Mouse (Mus musculus) left cerebral cortex, postnatal 4 days (tissue): ENCODE results near the gene Spa17. TPM values are rescaled to one million over a fixed set of nuclear protein-coding genes. Genes with fewer than 3 reads are reported as not detected.

Experiments used
- DNase-seq: peaks from one replicate; pipeline ENCODE4 v3.0.0-alpha.2; 2022
- intact Hi-C: fragments of 180-260 bp; cut with DNase I; formaldehyde crosslinking; loops from one replicate; pipeline ENCODE4 v1.15.1; 2025
- total RNA-seq, 2 experiments: library from RNA; stranded (reverse); gene quantifications; 2 replicates each; pipeline ENCODE4 v1.2.3; 2021

Spa17 gene
- total RNA-seq, 2 experiments from 2014 or later: 1.3 to 1.6 TPM

DNA sequence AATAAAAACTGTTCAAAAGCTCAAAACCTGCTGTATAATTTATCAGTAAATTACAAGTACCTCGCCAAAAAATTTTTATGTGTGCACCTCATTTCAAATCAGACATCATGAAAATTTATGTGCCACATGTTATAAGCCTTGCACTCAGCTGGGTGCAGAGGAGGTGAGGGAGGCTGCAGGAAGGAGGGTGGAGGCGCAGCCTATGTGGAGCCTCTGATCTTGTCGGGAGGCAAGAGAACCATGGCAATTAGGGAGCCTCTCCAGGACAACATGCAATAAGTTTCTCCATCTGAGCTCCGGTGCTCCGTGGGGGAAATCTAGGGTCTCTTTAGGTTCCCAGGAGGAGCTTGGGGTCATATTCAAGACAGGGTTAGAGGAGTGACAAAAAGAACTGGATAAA, 46.1 kb downstream of the Spa17 start:
- intact Hi-C loops: no loop called here
- no peak for DNase-seq

DNA sequence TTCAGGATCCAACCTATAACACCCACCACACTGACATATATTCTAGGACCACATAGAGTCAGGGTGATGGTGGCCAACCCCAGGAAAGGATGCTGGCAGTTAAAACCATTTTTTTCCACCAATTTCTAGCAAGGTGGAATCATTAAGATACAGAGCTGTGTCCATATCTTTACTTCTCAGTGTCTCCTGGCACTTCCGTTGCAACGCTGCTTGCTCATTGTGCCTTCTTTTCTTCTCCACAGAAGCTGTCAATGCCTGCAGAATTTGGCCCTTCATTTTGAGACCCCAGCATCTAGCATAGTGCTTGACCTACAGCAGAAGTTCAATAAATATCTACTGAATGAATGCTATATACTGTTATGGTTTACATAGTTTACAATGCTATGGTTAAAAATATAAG, 46.5 kb downstream of the Spa17 start:
- DNase-seq: no peak
- intact Hi-C loops: no loop called here

DNA sequence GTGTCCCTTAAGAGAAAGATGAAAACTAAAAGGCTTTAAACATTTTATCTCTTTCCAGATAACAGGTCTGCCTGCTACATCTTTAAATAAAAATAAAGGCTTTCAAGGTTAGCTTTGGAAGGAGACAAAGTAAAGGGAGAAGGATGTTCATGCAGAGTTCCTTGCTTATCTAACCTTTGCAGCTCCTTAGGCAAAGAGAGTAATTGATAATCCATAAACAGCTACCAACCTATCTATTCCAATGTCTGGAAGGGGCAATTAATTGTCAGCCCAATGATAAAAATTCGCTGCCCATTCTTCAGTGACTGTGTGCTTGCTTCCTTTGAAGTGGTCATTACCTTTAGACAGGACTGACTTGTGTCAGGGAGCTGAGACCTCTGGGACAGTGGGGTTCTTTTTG, 49.7 kb downstream of the Spa17 start:
- no peak for DNase-seq
- intact Hi-C loops: no loop called here

DNA sequence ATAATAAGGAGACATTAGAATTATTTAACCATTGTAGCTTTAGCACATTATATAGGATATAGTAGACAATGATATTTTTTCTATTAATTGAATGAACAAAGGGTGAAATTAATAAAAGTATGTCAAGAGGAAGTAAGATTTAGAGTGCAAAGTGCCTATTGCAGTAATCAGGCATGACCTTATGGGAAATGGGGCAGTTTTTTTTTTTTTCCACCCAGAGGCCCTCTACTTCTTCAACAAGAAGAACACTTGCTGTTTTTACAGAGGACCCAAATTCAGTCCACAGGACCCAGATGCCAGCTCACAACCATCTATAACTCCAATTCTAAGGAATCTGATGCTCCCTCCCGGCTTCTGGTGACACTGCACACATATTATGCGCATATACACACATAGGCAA, 52.9 kb downstream of the Spa17 start:
- intact Hi-C loops: no loop called here
- no peak for DNase-seq

DNA sequence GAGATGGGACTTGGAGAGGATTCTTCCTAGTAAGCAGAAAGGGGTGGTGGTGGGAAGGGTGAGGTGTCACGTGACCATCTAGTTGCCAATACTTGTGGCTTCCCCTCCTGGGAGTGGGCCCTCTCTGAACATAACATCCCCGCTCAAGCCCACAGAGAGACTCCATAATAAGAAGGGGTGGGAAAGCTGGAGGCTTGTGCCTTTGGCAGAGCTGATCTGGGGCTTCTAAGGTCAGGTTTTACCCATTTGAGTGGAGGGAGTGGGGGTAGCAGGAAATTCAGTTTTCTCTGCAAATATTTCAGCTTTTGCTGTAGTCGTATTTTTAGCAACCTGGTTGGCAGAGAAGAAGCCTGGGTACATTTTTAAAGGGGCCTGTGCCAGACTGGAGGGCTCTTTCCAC, 57.2 kb downstream of the Spa17 start:
- no peak for DNase-seq
- intact Hi-C loops: loop anchor here (10.0 kb wide), 2 partner anchors 58 to 378 kb away; partner anchors contain the start of gene Spa17

DNA sequence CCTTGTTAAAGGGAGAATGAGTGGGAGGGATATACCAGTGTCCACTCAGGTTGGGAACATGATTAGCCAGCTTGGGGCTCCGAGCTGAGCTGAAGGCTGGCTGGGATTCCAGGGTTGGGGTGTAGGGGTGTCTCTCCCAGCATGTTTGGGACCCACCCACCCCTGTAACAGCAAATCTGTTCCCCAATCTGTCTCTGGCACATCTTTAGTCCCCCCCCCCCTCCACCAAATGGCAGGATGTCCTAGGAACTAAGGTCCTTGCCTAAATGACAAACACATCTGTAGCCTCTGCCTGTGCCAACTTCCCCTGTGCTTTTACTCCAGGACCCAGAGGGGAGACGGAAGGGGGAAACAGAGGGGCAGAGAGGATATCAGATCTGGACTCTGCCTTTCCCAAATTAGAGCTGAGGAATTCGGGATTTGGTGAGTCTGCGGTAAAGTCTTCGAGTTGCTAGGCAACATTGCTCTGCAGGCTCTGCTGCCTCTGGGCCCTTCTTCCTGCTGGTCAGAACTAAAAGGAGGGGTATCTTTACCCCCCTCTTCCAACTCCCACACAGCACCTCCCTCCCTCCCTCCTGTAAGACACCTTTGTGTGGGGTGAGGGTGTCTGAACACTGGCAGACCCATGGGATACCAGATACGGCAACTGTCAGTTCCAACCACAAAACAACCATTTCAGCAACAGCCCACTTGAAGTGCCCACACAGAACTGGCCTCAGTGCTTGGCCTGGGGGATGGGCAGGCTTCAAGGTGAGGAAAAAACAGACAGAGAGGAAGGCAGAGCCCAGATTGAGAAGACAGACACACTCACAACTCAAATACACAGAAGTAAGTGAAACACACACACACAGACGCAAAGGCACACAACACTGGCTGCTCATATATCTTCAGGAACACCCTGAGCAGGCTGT, 58.4 kb downstream of the Spa17 start, which contains the start of gene Siae:
Gene Siae, plus strand, starts transcription at position 861 of the 911 bp plus-strand sequence.
- DNase-seq: no peak
- intact Hi-C loops: loop anchor here (10.0 kb wide), 2 partner anchors 60 to 380 kb away; partner anchors contain the start of gene Spa17

DNA sequence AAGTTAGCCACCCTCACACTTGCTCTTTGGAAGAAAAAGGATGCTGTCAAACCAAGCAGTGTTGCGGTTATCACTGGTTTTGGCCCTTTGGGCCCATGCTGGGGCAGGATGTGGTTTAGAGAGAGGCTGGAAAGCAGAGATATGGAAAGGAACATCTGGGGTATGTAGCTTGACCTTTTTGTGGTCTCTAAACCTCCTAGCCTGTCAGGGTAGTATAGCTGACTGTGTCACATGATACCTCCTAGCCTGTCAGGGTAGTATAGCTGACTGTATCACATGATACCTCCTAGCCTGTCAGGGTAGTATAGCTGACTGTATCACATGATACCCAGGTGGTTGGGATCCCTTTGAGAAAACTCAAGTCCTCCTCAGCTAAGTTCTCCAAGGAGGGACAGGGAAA, 59.2 kb downstream of the Spa17 start:
- DNase-seq: no peak
- intact Hi-C loops: loop anchor here (10.0 kb wide), 2 partner anchors 61 to 381 kb away; partner anchors contain the start of gene Spa17

Other genes with a start within 250 kb of the Spa17 start
- gene Hepacam, start 246.4 kb downstream of the Spa17 start, total RNA-seq: 10 to 100 TPM; 23.8 to 24.9 TPM
- gene Robo4, start 211.8 kb downstream of the Spa17 start, total RNA-seq: 1 to 10 TPM; 6.5 to 7.4 TPM
- 1 to 10 TPM; 6.1 to 6.6 TPM for gene Robo3, start 180.5 kb downstream of the Spa17 start, total RNA-seq
- 10 to 100 TPM; 45.4 to 56.0 TPM for gene Msantd2, start 124.4 kb downstream of the Spa17 start, total RNA-seq
- gene Esam, start 85.6 kb downstream of the Spa17 start, total RNA-seq: 10 to 100 TPM; 30.8 to 30.9 TPM
- 1 to 10 TPM; 3.4 TPM for gene Vsig2, start 74.5 kb downstream of the Spa17 start, total RNA-seq
- 100 to 1,000 TPM; 616 to 622 TPM for gene Nrgn, start 60.8 kb downstream of the Spa17 start, total RNA-seq
- gene Siae, start 58.0 kb downstream of the Spa17 start, total RNA-seq: 10 to 100 TPM; 10.5 to 11.1 TPM
- 10 to 100 TPM; 57.0 to 60.5 TPM for gene Tbrg1, start 43.6 kb upstream of the Spa17 start, total RNA-seq
- gene Panx3, start 55.5 kb upstream of the Spa17 start, total RNA-seq: not detected
- gene Olfr160, start 102.5 kb upstream of the Spa17 start, total RNA-seq: not detected
- gene Olfr874, start 131.4 kb upstream of the Spa17 start, total RNA-seq: not detected
- not detected for gene Olfr875, start 158.1 kb upstream of the Spa17 start, total RNA-seq
- gene Olfr876, start 189.3 kb upstream of the Spa17 start, total RNA-seq: not detected
- not detected for gene Olfr877, start 240.5 kb upstream of the Spa17 start, total RNA-seq